31 mouse cellular contexts compared by ENCODE assay signal in the genomic region with DNA sequence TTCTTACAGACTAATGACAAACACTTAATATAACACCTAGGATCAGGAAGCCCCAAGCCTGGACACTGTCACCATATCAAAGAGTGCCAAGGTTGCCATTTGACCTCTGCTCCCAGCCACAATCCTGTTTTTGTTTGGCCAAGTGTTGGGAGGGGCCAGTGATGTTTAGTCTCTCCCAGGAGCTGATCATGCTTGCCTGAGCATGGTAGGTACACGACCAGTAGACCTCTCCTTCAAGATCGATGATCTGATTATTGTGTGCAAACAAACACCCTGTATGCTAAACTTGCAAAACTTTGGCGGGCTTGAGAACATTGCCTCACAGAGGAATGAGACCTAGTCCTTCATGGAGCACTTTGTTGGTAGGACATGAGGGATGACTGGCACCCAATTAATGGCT. TPM values are rescaled to one million over a fixed set of nuclear protein-coding genes. Genes with fewer than 3 reads are reported as not detected.
DNase-seq lines count a peak whose midpoint lies in the region; ATAC-seq lines count a peak whose summit lies in the region.
"Had no signal": no experiment of that assay in that cellular context is flagged by ENCODE, and none has a peak within 500 bp of the region (broad histone marks: within the 10 kb centered on the region; RNA-seq: fewer than 3 reads in every experiment).

No protein-coding gene starts in this region.

- no peak overlapping the region for H3K4me2 ChIP-seq in liver, embryonic 15.5 days
- H3K4me2 ChIP-seq: embryonic facial prominence, embryonic 13.5 days; embryonic facial prominence, embryonic 15.5 days; forebrain, embryonic 12.5 days had no signal

- no peaks in the 10 kb centered on the region for H3K36me3 ChIP-seq in heart, embryonic 10.5 days
- no peaks in the 10 kb centered on the region for H3K36me3 ChIP-seq in liver, embryonic 15.5 days (replicated peaks)
- H3K36me3 ChIP-seq: embryonic facial prominence, embryonic 13.5 days; embryonic facial prominence, embryonic 15.5 days; forebrain, embryonic 10.5 days; forebrain, embryonic 12.5 days; G1E had no signal

- H3K4me3 ChIP-seq in heart, embryonic 10.5 days = no peak overlapping the region
- H3K4me3 ChIP-seq in liver, embryonic 15.5 days (replicated peaks) = no peak overlapping the region
- H3K4me3 ChIP-seq: embryonic facial prominence, embryonic 13.5 days; embryonic facial prominence, embryonic 15.5 days; erythroblast, embryonic 14.5 days; forebrain, embryonic 10.5 days; forebrain, embryonic 12.5 days had no signal

- H3K27ac ChIP-seq in heart, embryonic 10.5 days = no peak overlapping the region
- no peak overlapping the region for H3K27ac ChIP-seq in liver, embryonic 15.5 days (replicated peaks)
- H3K27ac ChIP-seq: embryonic facial prominence, embryonic 13.5 days; embryonic facial prominence, embryonic 15.5 days; forebrain, embryonic 10.5 days; forebrain, embryonic 12.5 days had no signal

- H3K27me3 ChIP-seq in heart, embryonic 10.5 days (ENCODE audit: insufficient read depth, poor library complexity, severe bottlenecking) = no peaks in the 10 kb centered on the region
- H3K27me3 ChIP-seq in liver, embryonic 15.5 days = no peaks in the 10 kb centered on the region
- H3K27me3 ChIP-seq: embryonic facial prominence, embryonic 13.5 days; embryonic facial prominence, embryonic 15.5 days; forebrain, embryonic 12.5 days had no signal

- peak; percentile 42 for DNase-seq in heart, embryonic 10.5 days (ENCODE audit: low spot score)
- no peak for DNase-seq in heart, postnatal 25 days (ENCODE audit: low spot score)
- DNase-seq in liver = no peak
- DNase-seq in ZHBTc4 (ENCODE audit: low read depth, low spot score) = peak; percentile 18
- no peak for DNase-seq in gastrocnemius, postnatal 25 days
- DNase-seq: adrenal gland, adult 2 months; adrenal gland, postnatal 10 days; adrenal gland, postnatal 25 days; B cell, adult 2 months; cerebellum, adult 11 months; cerebellum, adult 18-20 months; cerebellum, adult 8-10 months; cerebellum, adult 9-11 months; cerebellum, postnatal 14 days; cerebellum, postnatal 36 days; embryo, embryonic 11 days had no signal

- no peaks in the 10 kb centered on the region for H3K9me3 ChIP-seq in heart, embryonic 10.5 days
- no peaks in the 10 kb centered on the region for H3K9me3 ChIP-seq in liver, embryonic 15.5 days (replicated peaks)
- H3K9me3 ChIP-seq: embryonic facial prominence, embryonic 13.5 days; embryonic facial prominence, embryonic 15.5 days; G1E had no signal

- intact Hi-C loops in heart, postnatal 25 days (cut with DNase I) = no loop called here

- 0 out of 2 replicates have a peak, but pooled peaks have one; percentile 25 for ATAC-seq in liver, embryonic 15.5 days (ENCODE audit: insufficient read depth)
- ATAC-seq: CD4-positive, CD25-positive, alpha-beta regulatory T cell, adult 4 months; forebrain, embryonic 14.5 days; forebrain, embryonic 16.5 days; Patski had no signal

- WGBS in heart, embryonic 10.5 days = 78% methylated on average over 3 of the region's 3 CpGs
- 43% methylated on average over 3 of the region's 3 CpGs for WGBS in liver, embryonic 15.5 days (ENCODE audit: insufficient replicate concordance)

- H3K4me1 ChIP-seq in heart, embryonic 10.5 days = no peaks in the 10 kb centered on the region
- no peaks in the 10 kb centered on the region for H3K4me1 ChIP-seq in liver, embryonic 15.5 days (replicated peaks)
- H3K4me1 ChIP-seq: embryonic facial prominence, embryonic 13.5 days; embryonic facial prominence, embryonic 15.5 days; forebrain, embryonic 10.5 days; forebrain, embryonic 12.5 days had no signal

- H3K9ac ChIP-seq in liver, embryonic 15.5 days = no peak overlapping the region
- H3K9ac ChIP-seq: embryonic facial prominence, embryonic 13.5 days; embryonic facial prominence, embryonic 15.5 days; forebrain, embryonic 12.5 days had no signal

RNA-seq across cellular contexts. Expression of a gene that starts 9.8 kb away (rescaled TPM):
- not detected in 2 replicates for polyA plus RNA-seq in heart, embryonic 10.5 days (2016; fragmentation: Nextera tagmentation; extraction: Ambion mirVana)
- total RNA-seq in heart, postnatal 25 days (2021) = not detected
- 2.6 and 4.3 TPM in 2 replicates for polyA plus RNA-seq in liver, embryonic 15.5 days (2015; fragmentation: Nextera tagmentation; extraction: Ambion mirVana)
- not detected for total RNA-seq in gastrocnemius, postnatal 25 days (2021)
- total RNA-seq: adrenal gland, postnatal 25 days; CH12.LX; common myeloid progenitor, adult 5-6 weeks had no signal
- polyA plus RNA-seq: adrenal gland, adult 2 months; brain, embryonic 14.5 days; CD4-positive, CD25-positive, alpha-beta regulatory T cell, adult 4 months; embryonic facial prominence, embryonic 11.5 days; embryonic facial prominence, embryonic 13.5 days; embryonic facial prominence, embryonic 15.5 days; forebrain, embryonic 10.5 days; forebrain, embryonic 12.5 days; forebrain, embryonic 14.5 days; forebrain, embryonic 16.5 days; G1E; Patski had no signal

RNA-seq across cellular contexts. Expression of a gene that starts 16.5 kb away (rescaled TPM):
- polyA plus RNA-seq in heart, embryonic 10.5 days (2016; fragmentation: Nextera tagmentation; extraction: Ambion mirVana) = 0.75 TPM in 1 of 2 replicates, not detected in the other
- total RNA-seq in heart, postnatal 25 days (2021) = not detected
- polyA plus RNA-seq in liver, embryonic 15.5 days (2015; fragmentation: Nextera tagmentation; extraction: Ambion mirVana) = 52.7 and 71.7 TPM in 2 replicates
- not detected for total RNA-seq in gastrocnemius, postnatal 25 days (2021)
- total RNA-seq: CH12.LX; common myeloid progenitor, adult 5-6 weeks had no signal
- polyA plus RNA-seq: brain, embryonic 14.5 days; CD4-positive, CD25-positive, alpha-beta regulatory T cell, adult 4 months; embryonic facial prominence, embryonic 11.5 days; embryonic facial prominence, embryonic 13.5 days; embryonic facial prominence, embryonic 15.5 days; forebrain, embryonic 10.5 days; forebrain, embryonic 12.5 days; forebrain, embryonic 14.5 days; forebrain, embryonic 16.5 days; G1E had no signal

RNA-seq across cellular contexts. Expression of a gene that starts 29.6 kb away (rescaled TPM):
- not detected in 2 replicates for polyA plus RNA-seq in heart, embryonic 10.5 days (2016; fragmentation: Nextera tagmentation; extraction: Ambion mirVana)
- total RNA-seq in heart, postnatal 25 days (2021) = under 1 TPM; 0.21 to 0.22 TPM
- polyA plus RNA-seq in liver, embryonic 15.5 days (2015; fragmentation: Nextera tagmentation; extraction: Ambion mirVana) = 0.10 TPM in 1 of 2 replicates, not detected in the other
- total RNA-seq in gastrocnemius, postnatal 25 days (2021) = under 1 TPM in 1 of 2 experiments, not detected in 1; 0.27 TPM
- total RNA-seq: CH12.LX; common myeloid progenitor, adult 5-6 weeks; G1E had no signal
- polyA plus RNA-seq: adrenal gland, adult 2 months; brain, embryonic 14.5 days; CD4-positive, CD25-positive, alpha-beta regulatory T cell, adult 4 months; embryonic facial prominence, embryonic 11.5 days; embryonic facial prominence, embryonic 13.5 days; embryonic facial prominence, embryonic 15.5 days; erythroblast, embryonic 14.5 days; forebrain, embryonic 10.5 days; forebrain, embryonic 12.5 days; forebrain, embryonic 14.5 days; forebrain, embryonic 16.5 days; G1E; Patski had no signal

RNA-seq across cellular contexts. Expression of a gene that starts 43.4 kb away (rescaled TPM):
- 3.2 and 3.9 TPM in 2 replicates for polyA plus RNA-seq in heart, embryonic 10.5 days (2016; fragmentation: Nextera tagmentation; extraction: Ambion mirVana)
- 10 to 100 TPM; 21.5 to 25.4 TPM for total RNA-seq in heart, postnatal 25 days (2021)
- 17.7 and 19.1 TPM in 2 replicates for polyA plus RNA-seq in liver, embryonic 15.5 days (2015; fragmentation: Nextera tagmentation; extraction: Ambion mirVana)
- 10 to 100 TPM; 11.7 to 13.3 TPM for total RNA-seq in gastrocnemius, postnatal 25 days (2021)
- polyA plus RNA-seq: G1E had no signal

Comparison
In these comparisons a context has a peak if more than half of its experiments do, and no peak if none do; other contexts are left out.
1. DNase-seq: peak in heart, embryonic 10.5 days (single experiment) and ZHBTc4 (single experiment); none in heart, postnatal 25 days (single experiment), liver (single experiment) and gastrocnemius, postnatal 25 days (single experiment).